Mouse (Mus musculus) liver, adult 2 months (tissue): ENCODE data around the gene Ttll5. TPM values are rescaled to one million over a fixed set of nuclear protein-coding genes. Genes with fewer than 3 reads are reported as not detected.

Experiments
- DNase-seq: peaks from one replicate; pipeline ENCODE4 v3.0.0-alpha.2; 2011; ENCODE audit warnings: low read depth, low spot score; ENCODE audit errors: extremely low read depth
- H3K27ac ChIP-seq: fragments of 200-500 bp; replicated peaks from 2 replicates; pipeline ENCODE4 v1.5.1; 2012; ENCODE audit warnings: low read depth, mild to moderate bottlenecking, control low read depth, inconsistent platforms, low read length; ENCODE audit not compliant: insufficient read depth
- H3K27me3 ChIP-seq: fragments of 200-500 bp; 2 replicates; pipeline ENCODE4 v1.6.1; 2012; ENCODE audit warnings: mild to moderate bottlenecking, moderate library complexity, low read length, inconsistent platforms; ENCODE audit not compliant: control insufficient read depth, insufficient read depth
- H3K36me3 ChIP-seq: fragments of 200-500 bp; 2 replicates; pipeline ENCODE4 v1.6.1; 2012; ENCODE audit warnings: low read length, inconsistent platforms; ENCODE audit not compliant: control insufficient read depth, insufficient read depth
- H3K4me1 ChIP-seq: fragments of 200-500 bp; 2 replicates; pipeline ENCODE4 v1.6.1; 2011; ENCODE audit warnings: low read length; ENCODE audit not compliant: control insufficient read depth, insufficient read depth
- H3K4me3 ChIP-seq: fragments of 200-500 bp; 2 replicates; pipeline ENCODE4 v1.5.1; 2011; ENCODE audit warnings: low read depth, mild to moderate bottlenecking, control low read depth, low read length, moderate library complexity; ENCODE audit not compliant: insufficient read depth
- H3K79me2 ChIP-seq: fragments of 200-500 bp; 2 replicates; pipeline ENCODE4 v1.6.1; 2012; ENCODE audit warnings: inconsistent platforms, mild to moderate bottlenecking, low read length, moderate library complexity; ENCODE audit not compliant: control insufficient read depth, insufficient read depth
- H3K9ac ChIP-seq: fragments of 200-500 bp; 2 replicates; pipeline ENCODE4 v1.6.1; 2012; ENCODE audit warnings: low read depth, mild to moderate bottlenecking, control low read depth, inconsistent platforms, low read length
- CTCF ChIP-seq: fragments of 200-500 bp; IDR thresholded peaks from 2 replicates; pipeline ENCODE4 v1.5.1; 2011; ENCODE audit warnings: low read depth, low read length, control low read depth
- POLR2A ChIP-seq: fragments of 200-500 bp; IDR thresholded peaks from 2 replicates; pipeline ENCODE4 v1.6.1; 2011; ENCODE audit warnings: low read length, control low read depth; ENCODE audit not compliant: insufficient read depth; ENCODE audit errors: extremely low read depth
- WGBS: fragments of 180-500 bp; shearing (Covaris S2); methylation state at CpG from one replicate; pipeline ENCODE4 v1.1.7; 2018; 5-methylcytosine and 5-hydroxymethylcytosine counted together
- polyA plus RNA-seq: library from polyadenylated mRNA; depleted of rRNA; stranded (reverse); fragments of >200 nt; gene quantifications from 2 replicates; pipeline ENCODE4 v1.2.3, GENCODE M21; 2012
- total RNA-seq: library from RNA; depleted of rRNA; stranded (reverse); fragments of >200 nt; gene quantifications from 2 replicates; pipeline ENCODE4 v1.2.3, GENCODE M21; 2014

Ttll5 gene
- total and polyA plus RNA-seq, 2 experiments, result 7.6 to 13.1 TPM

GRCm38 (mm10) chr12:86047376-86047775 lies 222.9 kb downstream of the Ttll5 start:
- WGBS, result 88% methylated on average over 8 of the region's 8 CpGs
- no peaks in the 10 kb centered on the region for H3K79me2 ChIP-seq
- H3K4me3 ChIP-seq, result no peak overlapping the region
- H3K27me3 ChIP-seq, result no peaks in the 10 kb centered on the region
- peak; percentile 22 for DNase-seq
- no peak for TF ChIP-seq CTCF
- no peak for TF ChIP-seq POLR2A
- H3K9ac ChIP-seq, result no peak overlapping the region
- no peaks in the 10 kb centered on the region for H3K36me3 ChIP-seq
- no peaks in the 10 kb centered on the region for H3K4me1 ChIP-seq
- no peak overlapping the region for H3K27ac ChIP-seq

- no peaks in the 10 kb centered on the region for H3K4me1 ChIP-seq
- H3K9ac ChIP-seq, result no peak overlapping the region
- DNase-seq, result no peak
- no peak for TF ChIP-seq POLR2A
- no peak for TF ChIP-seq CTCF
- H3K27ac ChIP-seq, result no peak overlapping the region
- no peaks in the 10 kb centered on the region for H3K79me2 ChIP-seq
- no peaks in the 10 kb centered on the region for H3K36me3 ChIP-seq
- H3K4me3 ChIP-seq, result no peak overlapping the region
- WGBS, result 85% methylated on average over 6 of the region's 6 CpGs
- H3K27me3 ChIP-seq, result no peaks in the 10 kb centered on the region
Observed at GRCm38 (mm10) chr12:86049813-86050212, 225.4 kb downstream of the Ttll5 start.

GRCm38 (mm10) chr12:86051477-86051876 lies 227.0 kb downstream of the Ttll5 start:
- Histone ChIP-seq H3K4me1 (no peaks in the 10 kb centered on the region), H3K79me2 (no peaks in the 10 kb centered on the region), H3K9ac (no peak overlapping the region), H3K4me3 (no peak overlapping the region), H3K36me3 (no peaks in the 10 kb centered on the region), H3K27me3 (no peaks in the 10 kb centered on the region), H3K27ac (no peak overlapping the region)
- DNase-seq, result no peak
- TF ChIP-seq POLR2A (no peak), CTCF (no peak)
- 95% methylated on average over 5 of the region's 5 CpGs for WGBS

GRCm38 (mm10) chr12:86055306-86055705 lies 230.8 kb downstream of the Ttll5 start:
- WGBS, result 96% methylated on average over 2 of the region's 2 CpGs
- no peaks in the 10 kb centered on the region for H3K27me3 ChIP-seq
- H3K36me3 ChIP-seq, result no peaks in the 10 kb centered on the region
- no peak overlapping the region for H3K9ac ChIP-seq
- H3K4me1 ChIP-seq, result no peaks in the 10 kb centered on the region
- no peak for TF ChIP-seq CTCF
- no peak for TF ChIP-seq POLR2A
- no peaks in the 10 kb centered on the region for H3K79me2 ChIP-seq
- no peak overlapping the region for H3K27ac ChIP-seq
- DNase-seq, result no peak
- no peak overlapping the region for H3K4me3 ChIP-seq

GRCm38 (mm10) chr12:86056976-86057375 lies 232.5 kb downstream of the Ttll5 start:
- H3K9ac ChIP-seq, result no peak overlapping the region

GRCm38 (mm10) chr12:86057516-86057915 lies 233.1 kb downstream of the Ttll5 start:
- TF ChIP-seq CTCF, result no peak
- TF ChIP-seq POLR2A, result no peak

More at GRCm38 (mm10) chr12:86056976-86057375, 232.5 kb downstream of the Ttll5 start:
- Histone ChIP-seq H3K4me3 (no peak overlapping the region), H3K27me3 (no peaks in the 10 kb centered on the region), H3K79me2 (no peaks in the 10 kb centered on the region), H3K36me3 (no peaks in the 10 kb centered on the region), H3K27ac (no peak overlapping the region), H3K4me1 (no peaks in the 10 kb centered on the region)
- DNase-seq, result no peak
- no peak for TF ChIP-seq CTCF
- TF ChIP-seq POLR2A, result no peak
- WGBS, result 85% methylated on average over 8 of the region's 8 CpGs

More at GRCm38 (mm10) chr12:86057516-86057915, 233.1 kb downstream of the Ttll5 start:
- Histone ChIP-seq H3K27me3 (no peaks in the 10 kb centered on the region), H3K36me3 (no peaks in the 10 kb centered on the region), H3K27ac (no peak overlapping the region), H3K4me1 (no peaks in the 10 kb centered on the region), H3K79me2 (no peaks in the 10 kb centered on the region), H3K4me3 (no peak overlapping the region), H3K9ac (no peak overlapping the region)
- no peak for DNase-seq
- 92% methylated on average over 8 of the region's 8 CpGs for WGBS
